Comparison of ENCODE assay signal across 8 mouse cellular contexts in genomic region chr11:101278223-101279192, GRCm38 (mm10). TPM values are rescaled to one million over a fixed set of nuclear protein-coding genes. Genes with fewer than 3 reads are reported as not detected.
DNase-seq lines count a peak whose midpoint lies in the region; ATAC-seq lines count a peak whose summit lies in the region.

Cntd1 (plus strand) TSS chr11:101279012.
Coa3 (minus strand) TSS chr11:101279114.

- ATAC-seq in intestine, embryonic 14.5 days (replicated peaks; ENCODE audit: low FRiP score, low TSS enrichment, low read depth), result peak; percentile 92
- ATAC-seq in megakaryocyte progenitor cell, adult 5-6 weeks (replicated peaks; ENCODE audit: poor library complexity), result peak; percentile 96

- no peaks in the 10 kb centered on the region for H3K9me3 ChIP-seq in intestine, embryonic 14.5 days (ENCODE audit: control insufficient read depth, low read length)

- intact Hi-C loops in left cerebral cortex, postnatal 10 days (cut with DNase I), result no loop called here

- H3K4me3 ChIP-seq in intestine, embryonic 14.5 days (ENCODE audit: low read depth, low read length), result peak within 1 kb of the TSS; percentile 80

- DNase-seq in adrenal gland, adult 8-10 months, result peak; percentile 77
- peak; percentile 96 for DNase-seq in embryo, embryonic 11 days
- peak; percentile 81 for DNase-seq in gastrocnemius, postnatal 25 days
- DNase-seq in intestine, embryonic 14.5 days (ENCODE audit: low spot score), result peak; percentile 89
- peak; percentile 89 for DNase-seq in left cerebral cortex, postnatal 10 days (ENCODE audit: extremely low spot score in 1 of 2, low spot score in 2 of 2)
- DNase-seq in right cerebral cortex, postnatal 14 days, result peak; percentile 83
- peak; percentile 73 to 79 for DNase-seq in urinary bladder, postnatal 4 days (ENCODE audit: low spot score in 2 of 2)

- H3K4me2 ChIP-seq in intestine, embryonic 14.5 days (ENCODE audit: low read length), result peak within 1 kb of the TSS; percentile 95

- H3K36me3 ChIP-seq in intestine, embryonic 14.5 days (ENCODE audit: control insufficient read depth, insufficient read depth, low read length), result peaks cover 14% of the 10 kb centered on the region; the same call in 1 of the 2 replicates

- H3K27ac ChIP-seq in intestine, embryonic 14.5 days (ENCODE audit: low read depth), result peak within 1 kb of the TSS; percentile 65

- WGBS in intestine, embryonic 14.5 days, result 8% methylated on average over 45 of the region's 45 CpGs

- H3K27me3 ChIP-seq in intestine, embryonic 14.5 days (replicated peaks; ENCODE audit: control insufficient read depth, insufficient read depth, low read length), result no peaks in the 10 kb centered on the region

- H3K9ac ChIP-seq in intestine, embryonic 14.5 days (ENCODE audit: low read length), result peak within 1 kb of the TSS; percentile 72

- peaks cover 29% of the 10 kb centered on the region for H3K4me1 ChIP-seq in intestine, embryonic 14.5 days (replicated peaks; ENCODE audit: control insufficient read depth, insufficient read depth, low read length)

RNA-seq across cellular contexts. Expression of gene Cntd1, which starts in this region (rescaled TPM):
- total RNA-seq in adrenal gland, adult 8-10 months (2022), result under 1 TPM; 0.40 to 0.62 (median 0.57) TPM
- total RNA-seq in gastrocnemius, postnatal 25 days (2021), result under 1 TPM; 0.21 to 0.28 TPM
- 1.1 TPM in 2 replicates for polyA plus RNA-seq in intestine, embryonic 14.5 days (2014; fragmentation: Nextera tagmentation; extraction: Ambion mirVana)
- under 1 TPM; 0.15 to 0.41 TPM for total RNA-seq in left cerebral cortex, postnatal 10 days (2021)
- total RNA-seq in megakaryocyte progenitor cell, adult 5-6 weeks (2015), result 1.1 and 2.0 TPM in 2 replicates
- 1.2 and 1.3 TPM in 2 replicates for total RNA-seq in megakaryocyte progenitor cell, adult 5-6 weeks (2017)

RNA-seq across cellular contexts. Expression of gene Coa3, which starts in this region (rescaled TPM):
- total RNA-seq in adrenal gland, adult 8-10 months (2022), result 10 to 100 TPM; 67.9 to 76.1 (median 74.4) TPM
- 10 to 100 TPM; 67.4 to 68.7 TPM for total RNA-seq in gastrocnemius, postnatal 25 days (2021)
- 260 and 265 TPM in 2 replicates for polyA plus RNA-seq in intestine, embryonic 14.5 days (2014; fragmentation: Nextera tagmentation; extraction: Ambion mirVana)
- 100 to 1,000 TPM in 1 of 2 experiments, 10 to 100 TPM in 1; 95.7 to 101 TPM for total RNA-seq in left cerebral cortex, postnatal 10 days (2021)
- total RNA-seq in megakaryocyte progenitor cell, adult 5-6 weeks (2015), result 74.0 and 91.0 TPM in 2 replicates
- total RNA-seq in megakaryocyte progenitor cell, adult 5-6 weeks (2017), result 43.7 and 47.8 TPM in 2 replicates

Comparison
In these comparisons a context has a peak if more than half of its experiments do, and no peak if none do; other contexts are left out.
1. Peak in every context shown above with its lines: DNase-seq, ATAC-seq, H3K4me3 ChIP-seq and H3K27ac ChIP-seq.